Mouse (Mus musculus): ENCODE data around the gene Gm14632. TPM values are rescaled to one million over a fixed set of nuclear protein-coding genes. Genes with fewer than 3 reads are reported as not detected.
"Not testable (repeated sequence)": the region's sequence is repeated elsewhere in the genome, so short reads cannot be mapped to it uniquely, and the experiment has no call there.

Gm14632 gene
- polyA plus RNA-seq (2016; fragmentation: Nextera tagmentation; extraction: Ambion mirVana) = not detected in 2 replicates

GRCm38 (mm10) chrX:30329472-30329871, at the start of gene Gm14632:
Gene Gm14632, plus strand, starts transcription at chrX:30329772.
- 90% methylated on average over 5 of the region's 7 CpGs for WGBS
- not testable (repeated sequence) for H3K9ac ChIP-seq; H3K27ac ChIP-seq (ENCODE audit: poor library complexity, severe bottlenecking); H3K36me3 ChIP-seq; H3K9me3 ChIP-seq (replicated peaks); H3K4me3 ChIP-seq; H3K27me3 ChIP-seq (replicated peaks); H3K4me2 ChIP-seq; H3K4me1 ChIP-seq (replicated peaks); ATAC-seq (ENCODE audit: insufficient number of reproducible peaks, low FRiP score)
